Mouse (Mus musculus) lung, embryonic 16.5 days (tissue): ENCODE results near the gene Agk. TPM values are rescaled to one million over a fixed set of nuclear protein-coding genes. Genes with fewer than 3 reads are reported as not detected.
A peak's percentile ranks its signal among the peaks of the same experiment; 100 is the strongest.

Experiments
- ATAC-seq: fragments of 200-750 bp; cut with Nextera tagmentation; 2 replicates; pipeline ENCODE4 v1.8.0; 2017; ENCODE audit warnings: low read depth, mild to moderate bottlenecking, moderate library complexity
- H3K27ac ChIP-seq: fragments of 300-500 bp; sonication (generic); 2 replicates; pipeline ENCODE4 v1.5.1; 2014; ENCODE audit warnings: mild to moderate bottlenecking, control low read depth, low read length
- H3K27me3 ChIP-seq: fragments of 300-500 bp; sonication (generic); 2 replicates; pipeline ENCODE4 v1.6.1; 2014; ENCODE audit warnings: low read depth, low read length, mixed read lengths; ENCODE audit not compliant: control insufficient read depth, insufficient read depth
- H3K36me3 ChIP-seq: fragments of 300-500 bp; sonication (generic); 2 replicates; pipeline ENCODE4 v1.6.1; 2014; ENCODE audit warnings: low read length; ENCODE audit not compliant: control insufficient read depth, insufficient read depth
- H3K4me1 ChIP-seq: fragments of 300-500 bp; sonication (generic); replicated peaks from 2 replicates; pipeline ENCODE4 v1.6.1; 2014; ENCODE audit warnings: low read length, mixed read lengths; ENCODE audit not compliant: control insufficient read depth, insufficient read depth
- H3K4me2 ChIP-seq: fragments of 300-500 bp; sonication (generic); 2 replicates; pipeline ENCODE4 v1.6.1; 2014; ENCODE audit warnings: low read depth, low read length, control low read depth
- H3K4me3 ChIP-seq: fragments of 300-500 bp; sonication (generic); 2 replicates; pipeline ENCODE4 v1.5.1; 2014; ENCODE audit warnings: mild to moderate bottlenecking, low read length, control low read depth
- H3K9ac ChIP-seq: fragments of 300-500 bp; sonication (generic); 2 replicates; pipeline ENCODE4 v1.6.1; 2014; ENCODE audit warnings: low read length, control low read depth
- H3K9me3 ChIP-seq: fragments of 300-500 bp; sonication (generic); 2 replicates; pipeline ENCODE4 v1.6.1; 2016; ENCODE audit warnings: low read length; ENCODE audit not compliant: control insufficient read depth
- WGBS: fragments of 180-500 bp; shearing (Covaris S2); extraction: QIAGEN DNeasy Blood & Tissue Kit; methylation state at CpG from one replicate; pipeline ENCODE4 v1.1.7; 2014; 5-methylcytosine and 5-hydroxymethylcytosine counted together
- polyA plus RNA-seq: library from polyadenylated mRNA; unstranded; fragments of >200 nt; fragmentation: Nextera tagmentation; extraction: Ambion mirVana; gene quantifications from 2 replicates; pipeline ENCODE4 v1.2.1, GENCODE M21; 2015

The Agk gene
- polyA plus RNA-seq, 1 experiment from 2014 or later, result 38.3 TPM

- H3K9me3 ChIP-seq, result no peaks in the 10 kb centered on the region
- H3K4me1 ChIP-seq, result 0 out of 2 replicates have a peak, but pooled peaks cover 3% of the 10 kb centered on the region
- no peak overlapping the region for H3K4me3 ChIP-seq
- no peaks in the 10 kb centered on the region for H3K36me3 ChIP-seq
- H3K27me3 ChIP-seq, result no peaks in the 10 kb centered on the region
- H3K9ac ChIP-seq, result no peak overlapping the region
- no peak for ATAC-seq
- no peak overlapping the region for H3K4me2 ChIP-seq
- H3K27ac ChIP-seq, result peak overlapping the region; percentile 26; the same call in 1 of the 2 replicates
- WGBS, result 68% methylated on average over 1 of the region's 1 CpGs
These were observed 22.8 kb downstream of the Agk start for GRCm38 (mm10) chr6:40347772-40348111.

DNA sequence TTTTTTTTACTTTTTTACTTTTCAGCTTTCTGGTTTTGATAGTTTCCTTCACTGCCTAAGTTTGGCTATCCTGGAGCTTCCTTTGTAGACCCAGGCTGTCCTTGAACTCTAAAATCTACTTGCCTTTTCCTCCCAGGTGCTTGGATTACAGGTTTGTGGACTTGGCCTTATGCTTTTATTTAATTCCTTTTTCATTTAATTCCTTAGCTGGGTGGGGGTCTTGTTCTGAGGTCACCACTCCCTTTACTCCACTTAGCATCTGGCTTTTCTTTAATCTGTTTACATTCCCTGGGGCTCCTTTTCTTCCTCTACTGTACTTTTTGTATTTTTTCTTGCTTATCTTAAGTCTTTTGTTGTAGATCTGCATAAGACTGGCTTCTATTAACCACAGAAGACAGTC lies 25.1 kb downstream of the Agk start:
- no peak for ATAC-seq
- Histone ChIP-seq H3K27ac (no peak overlapping the region), H3K4me1 (0 out of 2 replicates have a peak, but pooled peaks cover 3% of the 10 kb centered on the region), H3K4me3 (no peak overlapping the region), H3K9me3 (no peaks in the 10 kb centered on the region), H3K27me3 (no peaks in the 10 kb centered on the region), H3K9ac (no peak overlapping the region), H3K4me2 (no peak overlapping the region), H3K36me3 (peaks cover 3% of the 10 kb centered on the region; the same call in 1 of the 2 replicates)

- no peak for ATAC-seq
- H3K36me3 ChIP-seq, result peaks cover 3% of the 10 kb centered on the region; the same call in 1 of the 2 replicates
- 0 out of 2 replicates have a peak, but pooled peaks cover 3% of the 10 kb centered on the region for H3K4me1 ChIP-seq
- H3K4me3 ChIP-seq, result no peak overlapping the region
- H3K9me3 ChIP-seq, result no peaks in the 10 kb centered on the region
- H3K4me2 ChIP-seq, result no peak overlapping the region
- H3K9ac ChIP-seq, result no peak overlapping the region
- H3K27me3 ChIP-seq, result no peaks in the 10 kb centered on the region
- H3K27ac ChIP-seq, result no peak overlapping the region
These were observed 25.9 kb downstream of the Agk start for GRCm38 (mm10) chr6:40350856-40351255.

DNA sequence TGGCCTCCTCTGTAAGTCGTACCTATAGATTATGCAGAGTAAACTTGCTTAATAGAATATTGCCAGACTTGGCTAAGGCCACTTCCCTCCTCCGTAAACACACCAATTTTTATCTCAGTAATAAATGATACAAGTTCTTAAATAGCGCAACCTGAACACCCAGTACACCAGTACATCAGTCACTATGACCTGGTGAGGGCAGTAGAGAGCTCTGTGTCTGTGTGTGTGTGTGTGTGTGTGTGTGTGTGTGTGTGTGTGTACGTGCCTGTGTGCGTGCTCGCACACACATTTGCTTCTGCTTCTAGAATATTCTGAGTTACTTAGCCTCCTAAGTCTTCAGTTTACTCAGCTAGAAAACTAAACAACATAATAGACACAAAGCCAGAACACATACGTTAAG lies 28.4 kb downstream of the Agk start:
- 91% methylated on average over 7 of the region's 7 CpGs for WGBS

DNA sequence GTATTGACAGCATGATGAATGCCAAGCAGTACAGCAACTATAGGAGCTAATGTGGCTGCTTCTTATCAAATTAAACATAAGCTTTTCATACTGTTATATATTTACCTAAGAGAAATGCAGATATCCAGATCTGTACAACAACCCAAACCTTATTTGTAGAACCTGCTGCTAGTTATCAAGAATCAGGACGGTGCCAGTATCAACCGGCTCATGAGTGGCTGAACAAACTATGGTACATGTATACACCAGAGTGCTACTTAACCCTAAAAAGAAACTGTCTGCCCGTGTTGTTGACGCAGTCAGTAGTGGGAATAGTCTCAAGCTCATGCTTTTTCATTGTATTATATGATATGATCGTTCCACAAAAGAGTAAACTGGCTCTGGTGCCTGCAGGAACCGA lies 46.1 kb downstream of the Agk start:
- no peak overlapping the region for H3K27ac ChIP-seq

More for the DNA sequence above, 28.4 kb downstream of the Agk start:
- Histone ChIP-seq H3K27ac (no peak overlapping the region), H3K9me3 (no peaks in the 10 kb centered on the region), H3K9ac (no peak overlapping the region), H3K4me1 (no peaks in the 10 kb centered on the region), H3K27me3 (no peaks in the 10 kb centered on the region), H3K4me3 (no peak overlapping the region), H3K4me2 (no peak overlapping the region), H3K36me3 (peaks cover 5% of the 10 kb centered on the region; the same call in 1 of the 2 replicates)
- ATAC-seq, result no peak

DNA sequence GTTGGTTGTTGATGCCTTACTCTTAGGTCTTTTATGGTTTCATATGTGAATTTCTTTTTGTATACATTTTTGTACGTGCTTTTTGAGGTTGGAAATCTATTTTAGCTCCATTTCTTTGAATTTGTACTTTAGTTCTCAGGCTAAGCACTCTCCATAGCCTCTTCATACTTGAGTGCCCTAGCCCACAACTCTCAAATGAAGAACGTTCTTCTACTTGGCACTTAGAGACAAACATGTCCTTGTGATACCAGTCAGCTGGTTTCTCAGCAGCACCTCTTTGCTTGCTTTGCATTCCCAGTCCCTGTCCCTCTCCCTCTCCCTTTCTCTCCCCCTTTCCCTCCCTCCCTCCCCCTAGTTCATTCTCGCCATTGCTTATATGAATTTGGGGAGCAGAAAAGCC lies 55.2 kb downstream of the Agk start:
- Histone ChIP-seq H3K27me3 (no peaks in the 10 kb centered on the region), H3K27ac (peak overlapping the region; percentile 15; the same call in 1 of the 2 replicates), H3K36me3 (peaks cover 5% of the 10 kb centered on the region; the same call in 1 of the 2 replicates), H3K4me3 (no peak overlapping the region), H3K9me3 (no peaks in the 10 kb centered on the region), H3K4me1 (no peaks in the 10 kb centered on the region), H3K9ac (no peak overlapping the region), H3K4me2 (no peak overlapping the region)
- 62% methylated on average over 3 of the region's 3 CpGs for WGBS
- ATAC-seq, result peak; percentile 61

More for the DNA sequence above, 46.1 kb downstream of the Agk start:
- Histone ChIP-seq H3K9me3 (no peaks in the 10 kb centered on the region), H3K4me1 (no peaks in the 10 kb centered on the region), H3K27me3 (no peaks in the 10 kb centered on the region), H3K4me3 (no peak overlapping the region), H3K9ac (no peak overlapping the region), H3K36me3 (peaks cover 8% of the 10 kb centered on the region), H3K4me2 (no peak overlapping the region)
- WGBS, result 84% methylated on average over 6 of the region's 6 CpGs
- no peak for ATAC-seq

GRCm38 (mm10) chr6:40381908-40382307 lies 56.9 kb downstream of the Agk start:
- Histone ChIP-seq H3K9ac (no peak overlapping the region), H3K9me3 (no peaks in the 10 kb centered on the region), H3K4me1 (no peaks in the 10 kb centered on the region), H3K36me3 (peaks cover 5% of the 10 kb centered on the region; the same call in 1 of the 2 replicates), H3K27me3 (no peaks in the 10 kb centered on the region), H3K4me2 (no peak overlapping the region), H3K4me3 (no peak overlapping the region), H3K27ac (no peak overlapping the region)
- 80% methylated on average over 4 of the region's 4 CpGs for WGBS
- ATAC-seq, result no peak

DNA sequence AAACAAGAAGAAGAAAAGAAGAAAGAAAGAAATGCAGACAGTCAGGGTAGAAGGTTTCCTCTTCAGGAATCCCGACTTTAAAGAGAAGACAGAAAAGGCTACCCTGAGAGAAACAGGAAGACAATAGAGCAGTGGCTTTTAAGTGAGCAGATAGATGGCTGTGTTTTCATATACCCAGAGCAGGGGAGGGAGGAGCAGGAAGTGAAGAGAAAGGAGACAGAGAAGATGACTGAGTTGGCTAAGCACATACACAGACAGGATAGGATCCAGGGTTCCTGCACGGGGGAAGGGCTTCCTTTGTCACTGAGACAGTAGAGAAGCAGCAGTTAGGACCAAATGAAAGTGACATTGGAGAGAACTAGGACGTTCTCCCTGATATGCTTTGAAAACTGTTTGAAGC lies 60.7 kb downstream of the Agk start:
- Histone ChIP-seq H3K4me2 (no peak overlapping the region), H3K4me1 (no peaks in the 10 kb centered on the region), H3K27ac (no peak overlapping the region), H3K9me3 (no peaks in the 10 kb centered on the region), H3K36me3 (0 out of 2 replicates have a peak, but pooled peaks cover 2% of the 10 kb centered on the region), H3K4me3 (no peak overlapping the region), H3K9ac (no peak overlapping the region), H3K27me3 (no peaks in the 10 kb centered on the region)
- ATAC-seq, result no peak
- WGBS, result 60% methylated on average over 3 of the region's 3 CpGs

DNA sequence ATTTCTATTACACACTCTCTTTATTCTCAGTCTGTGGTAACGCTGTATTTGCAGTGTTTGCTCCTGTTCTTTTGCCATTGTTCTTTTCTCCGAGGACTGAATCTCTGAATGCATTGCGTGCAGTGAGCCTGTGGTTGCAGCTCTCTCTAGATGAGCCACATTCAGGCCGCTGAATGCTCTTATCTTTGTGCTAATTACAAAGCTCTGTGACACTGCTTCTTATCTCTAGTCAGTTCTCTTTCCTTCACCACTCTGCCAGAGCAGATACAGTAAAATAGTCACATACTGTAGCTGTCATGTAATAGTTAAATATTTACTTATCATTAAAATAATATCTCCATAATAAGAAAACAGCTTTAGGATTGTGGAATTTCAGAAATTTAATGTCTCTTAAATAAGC lies 63.7 kb downstream of the Agk start:
- no peak for ATAC-seq
- Histone ChIP-seq H3K27ac (no peak overlapping the region), H3K27me3 (no peaks in the 10 kb centered on the region), H3K36me3 (0 out of 2 replicates have a peak, but pooled peaks cover 6% of the 10 kb centered on the region), H3K9ac (no peak overlapping the region), H3K9me3 (no peaks in the 10 kb centered on the region), H3K4me2 (no peak overlapping the region), H3K4me1 (no peaks in the 10 kb centered on the region), H3K4me3 (no peak overlapping the region)
- WGBS, result 52% methylated on average over 4 of the region's 4 CpGs

GRCm38 (mm10) chr6:40390975-40391374 lies 66.0 kb downstream of the Agk start:
- no peak for ATAC-seq
- H3K36me3 ChIP-seq, result 0 out of 2 replicates have a peak, but pooled peaks cover 6% of the 10 kb centered on the region
- H3K4me3 ChIP-seq, result no peak overlapping the region
- no peak overlapping the region for H3K4me2 ChIP-seq
- WGBS, result 76% methylated on average over 1 of the region's 1 CpGs
- no peaks in the 10 kb centered on the region for H3K4me1 ChIP-seq
- H3K9ac ChIP-seq, result no peak overlapping the region
- H3K27me3 ChIP-seq, result no peaks in the 10 kb centered on the region
- H3K27ac ChIP-seq, result no peak overlapping the region
- no peaks in the 10 kb centered on the region for H3K9me3 ChIP-seq
